Mouse (Mus musculus): ENCODE data around the gene Olfr974.
"Not testable (repeated sequence)": the region's sequence is repeated elsewhere in the genome, so short reads cannot be mapped to it uniquely, and the experiment has no call there.

The Olfr974 gene

DNA sequence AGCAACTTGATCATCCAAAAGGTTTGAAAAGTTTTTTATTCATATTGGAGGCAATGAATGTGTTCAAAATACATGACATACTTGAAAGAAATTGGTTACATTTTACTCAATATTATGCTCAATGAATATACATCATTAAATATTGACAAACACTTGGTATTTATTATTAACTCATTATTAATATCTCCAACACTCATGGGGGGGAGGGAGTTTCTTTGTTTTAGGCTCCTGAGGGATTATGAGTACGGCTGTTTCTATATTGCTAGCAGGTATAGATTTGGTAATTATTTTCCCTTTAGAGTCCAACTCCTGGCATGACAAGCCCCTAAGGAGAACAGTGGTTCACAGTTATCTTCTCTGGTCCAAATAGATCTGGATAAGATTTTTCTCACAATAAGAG is at the start of gene Olfr974:
Gene Olfr974, plus strand, starts transcription at position 301 of the 400 bp plus-strand sequence.
- DNase-seq (ENCODE audit: low read depth, low spot score): no peak

DNA sequence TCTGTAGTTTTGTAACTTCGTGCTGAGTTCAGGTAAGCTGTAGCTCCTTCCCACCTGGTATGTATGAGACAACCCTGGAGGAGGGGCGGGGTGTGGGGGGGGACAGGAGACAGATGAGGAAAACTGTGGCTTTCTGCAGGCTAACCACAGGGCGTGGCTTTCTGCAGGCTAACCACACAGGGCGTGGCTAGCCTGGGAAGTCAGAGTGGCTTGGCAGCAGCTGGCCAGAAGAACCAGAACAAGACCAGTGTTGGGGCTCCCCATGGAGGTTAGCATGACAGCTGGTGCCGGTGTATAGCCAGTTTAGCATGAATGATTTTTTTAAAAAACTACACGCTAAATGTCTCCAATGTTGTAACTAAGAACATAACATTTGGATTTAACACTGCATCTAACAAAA is 32.2 kb upstream of the Olfr974 start:
- no peak for DNase-seq (ENCODE audit: low read depth, low spot score)

DNA sequence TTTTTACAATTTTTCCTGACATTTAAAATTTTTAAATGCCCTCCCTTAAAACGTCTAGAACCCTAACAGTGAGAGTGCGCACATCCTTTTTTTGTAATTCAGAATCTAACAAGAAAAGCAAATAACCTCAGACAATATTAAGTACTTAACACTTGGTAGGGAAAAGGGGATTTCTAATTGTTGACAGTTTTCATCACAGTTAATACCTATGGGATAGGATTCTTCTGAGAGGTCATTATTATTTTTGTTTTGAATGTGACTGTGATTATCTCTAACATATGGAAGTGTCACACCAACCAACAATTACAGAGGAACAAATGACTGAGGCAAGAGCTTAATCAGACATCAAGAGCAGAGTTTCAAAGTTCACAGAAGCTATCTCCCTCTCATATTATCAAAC is 30.3 kb upstream of the Olfr974 start, which contains the start of gene Olfr229:
Gene Olfr229, plus strand, starts transcription at position 301 of the 400 bp plus-strand sequence.
- no peak for DNase-seq (ENCODE audit: low read depth, low spot score)

DNA sequence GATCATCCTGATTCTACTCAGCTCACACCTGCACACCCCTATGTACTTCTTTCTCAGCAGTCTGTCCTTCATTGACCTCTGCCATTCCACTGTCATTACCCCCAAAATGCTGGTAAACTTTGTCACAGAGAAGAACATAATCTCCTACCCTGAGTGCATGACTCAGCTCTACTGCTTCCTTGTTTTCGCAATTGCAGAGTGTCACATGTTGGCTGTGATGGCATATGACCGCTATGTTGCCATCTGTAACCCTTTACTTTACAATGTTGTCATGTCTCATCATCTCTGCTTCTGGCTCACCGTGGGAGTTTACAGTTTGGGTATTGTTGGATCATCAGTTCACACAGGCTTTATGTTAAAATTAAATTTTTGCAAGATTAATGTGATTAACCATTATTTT is 27.4 kb upstream of the Olfr974 start:
- no peak for DNase-seq (ENCODE audit: low read depth, low spot score)

DNA sequence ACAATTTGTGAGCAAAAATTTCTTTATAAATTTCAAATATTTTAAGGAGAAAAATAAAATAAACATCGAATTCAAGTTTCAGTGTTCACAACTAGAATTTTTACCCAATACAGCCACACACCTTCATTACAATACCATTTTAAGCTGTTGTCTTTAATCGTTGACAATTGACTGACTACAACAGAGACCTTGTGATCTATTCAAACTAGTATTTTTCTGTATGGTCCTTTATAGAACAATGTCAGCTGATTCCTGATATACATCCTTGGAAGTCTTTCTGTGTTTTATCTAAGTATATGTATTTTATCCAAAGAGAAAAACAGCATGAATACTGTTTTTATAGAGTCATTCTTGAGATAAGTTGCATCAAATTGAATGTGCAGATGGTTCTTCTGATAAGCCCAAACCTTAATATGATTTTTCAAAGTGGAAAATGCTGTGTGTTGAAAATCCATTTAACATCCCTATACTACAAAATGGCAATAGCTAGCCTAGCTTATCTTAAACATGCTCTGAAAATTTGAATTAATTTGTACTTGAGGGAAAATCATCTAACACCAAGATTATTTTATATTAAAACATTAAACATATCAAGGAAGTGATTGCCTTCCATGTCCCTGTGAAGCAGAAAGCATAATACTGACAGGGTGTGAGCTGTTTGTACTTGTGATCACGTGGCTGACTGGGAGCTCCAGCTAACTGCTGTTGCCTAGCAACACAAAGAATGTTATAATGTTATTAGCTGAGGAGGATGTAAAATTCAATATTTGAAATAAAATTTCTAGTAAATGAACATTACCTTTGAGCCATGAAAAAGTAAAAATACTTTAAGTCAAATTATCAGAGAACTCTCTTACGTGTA is 9.1 kb upstream of the Olfr974 start:
- DNase-seq (ENCODE audit: low read depth, low spot score): not testable (repeated sequence)

DNA sequence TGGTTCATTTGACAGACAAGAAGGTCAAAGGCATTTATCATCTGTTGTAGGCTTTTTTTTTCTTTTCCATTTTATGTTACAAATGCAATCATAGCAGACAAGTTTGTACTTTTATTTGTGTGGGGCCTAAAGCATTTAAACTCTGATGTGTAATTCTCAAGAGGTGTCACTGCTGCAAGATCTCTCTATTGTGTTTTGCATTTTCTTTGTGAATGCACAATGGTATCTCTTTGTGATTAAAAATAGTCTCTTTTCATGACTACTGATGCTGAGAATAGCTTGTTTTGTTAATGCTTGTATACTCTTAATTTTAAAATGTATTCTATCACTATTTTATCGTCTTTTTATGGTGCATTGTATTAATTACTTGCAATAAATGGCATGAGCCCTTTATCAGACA is 8.5 kb upstream of the Olfr974 start:
- not testable (repeated sequence) for DNase-seq (ENCODE audit: low read depth, low spot score)

DNA sequence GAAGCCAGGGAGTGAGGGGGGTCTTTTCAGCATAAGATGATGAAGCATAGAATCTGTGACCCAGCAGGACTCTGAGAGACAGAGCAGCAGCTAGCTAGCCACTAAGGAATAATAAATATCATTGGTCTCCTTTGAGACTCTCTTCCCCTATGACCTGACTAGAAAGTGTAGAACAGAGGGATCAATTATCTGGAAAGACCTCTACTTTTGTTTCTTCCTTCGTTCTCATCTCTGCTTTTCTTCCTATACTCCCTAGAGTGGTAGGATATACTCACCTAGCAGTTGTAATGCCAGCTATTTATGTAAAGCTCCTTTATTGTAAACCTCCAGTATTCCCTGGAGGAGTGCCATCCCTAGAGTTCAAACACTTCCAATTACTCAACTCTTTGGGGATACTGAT is 14.6 kb downstream of the Olfr974 start, which contains the start of gene Olfr975:
Gene Olfr975, minus strand, starts transcription at position 101 of the 400 bp plus-strand sequence.
- DNase-seq (ENCODE audit: low read depth, low spot score): no peak

DNA sequence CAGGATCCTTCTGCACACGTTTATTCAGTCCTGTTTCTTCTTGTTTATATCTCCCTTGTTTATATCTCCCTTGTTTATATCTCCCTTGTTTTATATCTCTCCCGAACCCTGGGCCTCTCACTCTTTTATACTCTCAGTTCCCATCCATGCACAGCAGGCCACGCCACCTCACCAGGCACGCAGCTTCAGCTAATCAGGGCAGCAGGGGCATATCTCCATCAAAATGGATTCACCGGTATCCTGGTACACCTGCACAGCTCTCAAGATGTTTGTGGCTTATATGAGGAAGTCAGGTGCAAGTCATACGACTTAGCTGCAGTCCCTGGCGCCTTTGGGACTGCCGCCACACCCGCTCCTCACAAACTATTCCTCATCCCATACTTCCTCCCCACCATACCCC is 23.7 kb downstream of the Olfr974 start, which contains the start of gene Olfr976:
Gene Olfr976, minus strand, starts transcription at position 101 of the 400 bp plus-strand sequence.
- DNase-seq (ENCODE audit: low read depth, low spot score): not testable (repeated sequence)

DNA sequence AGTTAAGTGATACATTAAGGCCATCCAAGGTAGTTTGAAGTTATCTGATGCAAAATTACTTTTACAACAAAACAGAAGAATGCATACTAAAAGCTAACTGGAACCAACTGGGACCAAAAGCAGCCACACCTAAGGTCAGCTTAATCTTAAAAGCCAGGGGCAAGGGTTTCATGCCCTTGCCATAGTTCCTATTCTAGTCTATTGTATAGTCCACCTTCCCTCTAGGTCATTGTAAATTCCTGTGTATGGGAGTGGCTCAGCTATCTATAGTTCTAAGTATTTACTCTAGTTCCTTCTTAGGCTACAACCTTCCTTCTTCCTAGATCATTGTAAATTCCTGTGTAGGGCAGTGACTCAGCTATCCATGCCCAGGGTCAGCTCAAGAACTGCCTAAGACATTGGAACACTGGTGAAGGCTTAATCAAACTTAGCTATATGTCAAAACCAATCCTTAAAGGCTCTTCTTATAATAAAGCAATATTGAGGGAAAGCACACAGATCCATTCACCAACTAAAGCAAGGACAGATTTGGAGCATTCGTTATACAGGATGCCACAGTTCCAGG is 39.4 kb downstream of the Olfr974 start:
- not testable (repeated sequence) for DNase-seq (ENCODE audit: low read depth, low spot score)

DNA sequence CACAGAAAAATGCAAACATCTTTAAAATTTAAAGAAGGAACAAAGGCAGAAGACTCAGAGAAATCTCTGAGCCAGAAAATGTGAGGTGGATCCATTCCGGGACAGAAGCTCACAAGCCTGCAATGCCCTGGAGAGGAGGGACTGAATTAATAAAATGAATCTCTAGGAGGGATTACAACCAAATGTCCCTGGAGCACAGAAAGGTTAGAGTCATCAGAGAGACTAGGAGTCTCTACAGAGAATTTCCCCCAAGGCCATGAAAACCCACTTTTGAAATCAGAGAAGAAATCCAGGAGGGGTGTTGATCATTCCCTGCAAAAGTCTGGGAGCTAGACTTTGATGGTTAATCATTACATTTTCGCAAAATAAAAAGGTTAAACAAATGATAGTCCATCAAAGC is 54.5 kb downstream of the Olfr974 start, which contains the start of gene Olfr978:
Gene Olfr978, plus strand, starts transcription at position 301 of the 400 bp plus-strand sequence.
- no peak for DNase-seq (ENCODE audit: low read depth, low spot score)

All from forelimb bud, embryonic 11.5 days (tissue).